Mouse (Mus musculus) testis, adult 2 months (tissue): ENCODE measurements around the gene Bcl2. TPM values are rescaled to one million over a fixed set of nuclear protein-coding genes. Genes with fewer than 3 reads are reported as not detected.

ENCODE experiments used
- H3K27ac ChIP-seq: fragments of 200-500 bp; 2 replicates; pipeline ENCODE4 v1.5.1; 2012; ENCODE audit warnings: low read depth, low read length; ENCODE audit not compliant: control insufficient read depth, insufficient read depth
- H3K27me3 ChIP-seq: fragments of 200-500 bp; 2 replicates; pipeline ENCODE4 v1.6.1; 2012; ENCODE audit warnings: mild to moderate bottlenecking, low read length, moderate library complexity; ENCODE audit not compliant: control insufficient read depth, insufficient read depth
- H3K36me3 ChIP-seq: fragments of 200-500 bp; 2 replicates; pipeline ENCODE4 v1.6.1; 2012; ENCODE audit warnings: mild to moderate bottlenecking, low read length; ENCODE audit not compliant: control insufficient read depth, insufficient read depth
- H3K4me1 ChIP-seq: fragments of 200-500 bp; 2 replicates; pipeline ENCODE4 v1.6.1; 2012; ENCODE audit warnings: low read length; ENCODE audit not compliant: control insufficient read depth, insufficient read depth
- H3K4me3 ChIP-seq: fragments of 200-500 bp; 2 replicates; pipeline ENCODE4 v1.5.1; 2012; ENCODE audit warnings: low read depth, mild to moderate bottlenecking, low read length, moderate library complexity, mixed read lengths; ENCODE audit not compliant: control insufficient read depth
- CTCF ChIP-seq: fragments of 200-500 bp; IDR thresholded peaks from 2 replicates; pipeline ENCODE4 v1.5.1; 2012; ENCODE audit warnings: low read depth, mild to moderate bottlenecking, inconsistent platforms, low read length, moderate library complexity; ENCODE audit not compliant: control insufficient read depth, insufficient read depth, insufficient replicate concordance
- POLR2A ChIP-seq: fragments of 200-500 bp; IDR thresholded peaks from 2 replicates; pipeline ENCODE4 v1.6.1; 2012; ENCODE audit warnings: low read depth, mild to moderate bottlenecking, inconsistent platforms, low read length, moderate library complexity; ENCODE audit not compliant: control insufficient read depth
- polyA plus RNA-seq: library from polyadenylated mRNA; depleted of rRNA; stranded (reverse); fragments of >200 nt; gene quantifications from 2 replicates; pipeline ENCODE4 v1.2.3, GENCODE M21; 2012

Gene Bcl2
- polyA plus RNA-seq, 1 experiment, result 0.11 TPM

DNA sequence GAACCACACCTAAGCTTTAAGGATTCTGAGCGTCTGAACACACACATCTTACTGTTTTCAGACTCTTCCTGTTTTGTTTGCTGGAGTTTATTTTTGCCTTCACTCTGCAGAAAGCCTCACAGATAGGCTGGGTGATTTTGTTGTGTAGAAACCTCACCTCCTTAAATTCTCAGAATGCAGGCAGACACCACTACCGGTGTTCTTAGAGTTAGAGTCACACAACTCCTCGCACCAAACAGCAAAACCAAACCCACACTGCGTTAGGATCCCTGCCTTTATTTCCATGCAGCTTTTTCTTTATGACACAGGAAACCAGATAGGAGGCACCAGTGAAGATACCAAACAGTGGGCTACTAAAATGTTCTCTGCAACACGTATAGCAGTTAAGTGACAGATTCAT is 113.2 kb downstream of the Bcl2 start:
- no peak overlapping the region for H3K4me3 ChIP-seq
- H3K36me3 ChIP-seq, result no peaks in the 10 kb centered on the region
- no peaks in the 10 kb centered on the region for H3K4me1 ChIP-seq
- no peaks in the 10 kb centered on the region for H3K27me3 ChIP-seq
- no peak for TF ChIP-seq CTCF
- TF ChIP-seq POLR2A, result no peak
- no peak overlapping the region for H3K27ac ChIP-seq

DNA sequence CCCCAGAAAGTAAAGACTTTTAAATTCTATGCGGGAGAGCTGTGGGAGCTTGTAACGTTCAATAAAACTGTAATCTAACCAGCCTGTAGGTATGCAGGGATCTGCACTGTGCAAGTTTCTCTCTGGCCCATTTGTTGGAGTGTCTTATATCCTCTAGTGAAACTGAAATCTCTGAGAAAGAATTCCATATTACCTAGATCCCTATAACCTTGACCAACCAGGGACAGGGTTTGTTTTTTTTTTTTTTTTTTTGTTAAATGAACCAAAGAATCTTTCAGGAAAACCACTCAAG is 115.8 kb downstream of the Bcl2 start:
- TF ChIP-seq CTCF (no peak), POLR2A (no peak)
- Histone ChIP-seq H3K4me1 (no peaks in the 10 kb centered on the region), H3K27me3 (no peaks in the 10 kb centered on the region), H3K4me3 (no peak overlapping the region), H3K27ac (no peak overlapping the region), H3K36me3 (no peaks in the 10 kb centered on the region)

DNA sequence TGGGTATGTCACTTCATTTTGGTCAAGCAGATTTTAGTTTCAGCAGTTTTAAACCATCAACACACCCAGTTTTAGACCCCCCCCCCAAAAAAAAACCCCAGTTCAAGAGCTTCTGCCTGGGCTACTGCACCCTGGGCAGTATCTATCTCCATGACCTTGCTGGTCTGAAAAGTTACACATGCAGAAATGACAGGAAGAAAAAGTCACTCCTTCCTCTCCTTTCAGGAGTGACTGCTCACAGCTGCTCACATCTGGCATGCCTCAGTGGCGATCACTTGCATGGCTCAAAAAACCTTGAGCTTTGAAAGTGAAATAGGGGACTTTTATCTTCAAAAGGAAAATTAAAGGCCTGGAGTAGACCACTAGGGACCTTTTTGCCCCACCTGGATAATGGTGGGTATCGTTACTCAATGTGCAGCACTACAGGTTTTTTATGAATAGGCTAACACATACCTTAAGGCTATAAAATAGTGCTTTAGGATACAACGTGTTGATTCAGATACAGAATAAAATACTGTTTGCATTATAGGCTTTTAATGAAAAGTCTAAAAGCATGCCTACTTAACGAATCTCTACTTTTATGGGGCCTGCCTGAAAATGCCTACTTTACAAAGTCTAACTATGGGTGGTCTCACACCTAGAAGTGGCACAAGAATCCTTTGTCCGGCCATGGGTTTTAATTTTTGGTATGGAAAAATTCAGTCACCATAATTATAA is 116.3 kb downstream of the Bcl2 start:
- Histone ChIP-seq H3K4me3 (no peak overlapping the region), H3K4me1 (no peaks in the 10 kb centered on the region), H3K36me3 (no peaks in the 10 kb centered on the region), H3K27me3 (no peaks in the 10 kb centered on the region), H3K27ac (no peak overlapping the region)
- no peak for TF ChIP-seq POLR2A
- TF ChIP-seq CTCF, result no peak

DNA sequence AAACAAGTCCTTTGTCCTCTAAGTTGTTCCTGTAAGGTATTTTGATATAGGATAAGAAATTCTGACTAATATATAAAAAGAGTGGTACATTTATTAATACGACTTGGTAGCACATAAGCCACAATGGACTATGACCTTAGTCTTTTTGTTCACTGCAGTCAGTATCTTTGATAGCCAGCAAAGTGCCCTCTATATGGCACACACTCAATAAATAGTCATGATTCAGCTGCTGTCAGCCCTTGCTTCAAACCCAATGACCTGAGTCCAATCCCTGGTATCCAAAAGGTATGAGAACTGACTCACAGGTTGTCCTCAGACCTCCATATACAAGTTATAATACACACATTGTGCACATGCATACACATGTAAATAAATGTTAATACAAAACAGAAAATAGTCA is 117.7 kb downstream of the Bcl2 start:
- no peaks in the 10 kb centered on the region for H3K4me1 ChIP-seq
- no peak overlapping the region for H3K27ac ChIP-seq
- TF ChIP-seq CTCF, result no peak
- no peak for TF ChIP-seq POLR2A
- no peaks in the 10 kb centered on the region for H3K27me3 ChIP-seq
- H3K36me3 ChIP-seq, result no peaks in the 10 kb centered on the region
- no peak overlapping the region for H3K4me3 ChIP-seq

DNA sequence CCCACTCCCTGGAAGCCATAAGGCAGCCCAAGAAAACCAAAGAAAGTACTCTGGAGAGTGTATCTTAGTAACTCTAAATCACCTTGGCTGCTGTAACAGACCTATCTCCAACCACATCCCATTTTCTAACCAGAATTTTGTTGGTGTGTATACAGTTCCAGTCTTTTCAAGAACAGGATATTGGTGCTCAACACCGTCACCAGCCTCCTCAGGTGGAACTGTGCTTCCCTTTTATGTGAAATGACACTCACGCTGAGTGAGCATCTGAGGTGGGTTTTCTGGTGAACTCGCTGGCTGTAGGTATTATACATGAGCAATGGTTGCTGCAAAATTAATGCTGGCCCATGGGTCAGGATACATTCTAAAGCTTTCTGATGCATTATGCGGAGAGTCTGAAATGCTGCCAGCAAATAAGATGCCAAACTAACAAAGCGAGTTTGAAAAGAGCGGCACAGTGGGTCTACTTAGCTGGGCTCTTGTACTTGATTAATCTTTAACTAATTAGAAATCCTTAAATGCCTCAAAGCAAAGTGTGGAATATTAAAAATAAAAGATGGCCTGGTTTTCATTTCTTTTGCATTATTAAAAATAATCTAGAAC is 118.7 kb downstream of the Bcl2 start:
- Histone ChIP-seq H3K36me3 (no peaks in the 10 kb centered on the region), H3K27ac (no peak overlapping the region)

DNA sequence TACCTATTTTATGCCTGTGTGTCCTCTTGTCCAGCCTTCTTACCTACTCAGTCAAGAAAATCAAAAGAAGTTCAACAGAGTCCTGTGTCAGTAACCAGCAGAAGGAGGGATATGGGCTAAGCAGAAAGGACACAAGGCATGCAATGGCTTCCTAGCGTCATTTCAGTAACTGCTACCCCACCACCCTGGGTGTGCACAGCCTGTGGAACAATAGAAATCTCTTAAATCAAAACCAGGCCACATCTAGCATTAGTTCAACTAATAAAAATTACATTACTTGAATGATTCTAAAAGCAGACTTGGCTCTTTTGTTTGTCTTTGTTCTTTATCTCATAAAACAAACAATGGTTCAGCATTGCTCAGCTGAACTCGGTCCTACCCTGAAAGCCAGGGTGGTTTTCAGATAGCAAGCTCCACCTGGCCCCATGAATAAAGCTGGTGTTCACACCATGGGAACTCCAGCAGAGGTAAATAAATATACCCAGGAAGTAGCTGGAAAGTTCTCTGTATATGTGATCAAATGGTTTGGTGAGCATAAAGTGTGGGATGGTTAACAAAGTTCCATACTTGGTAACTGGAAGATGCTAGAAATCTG is 122.8 kb downstream of the Bcl2 start:
- Histone ChIP-seq H3K36me3 (no peaks in the 10 kb centered on the region), H3K4me1 (no peaks in the 10 kb centered on the region), H3K27ac (no peak overlapping the region), H3K4me3 (no peak overlapping the region), H3K27me3 (no peaks in the 10 kb centered on the region)
- TF ChIP-seq CTCF (no peak), POLR2A (no peak)

More for the DNA sequence above, 118.7 kb downstream of the Bcl2 start:
- H3K4me3 ChIP-seq, result no peak overlapping the region
- H3K27me3 ChIP-seq, result no peaks in the 10 kb centered on the region
- TF ChIP-seq POLR2A (no peak), CTCF (no peak)
- no peaks in the 10 kb centered on the region for H3K4me1 ChIP-seq

DNA sequence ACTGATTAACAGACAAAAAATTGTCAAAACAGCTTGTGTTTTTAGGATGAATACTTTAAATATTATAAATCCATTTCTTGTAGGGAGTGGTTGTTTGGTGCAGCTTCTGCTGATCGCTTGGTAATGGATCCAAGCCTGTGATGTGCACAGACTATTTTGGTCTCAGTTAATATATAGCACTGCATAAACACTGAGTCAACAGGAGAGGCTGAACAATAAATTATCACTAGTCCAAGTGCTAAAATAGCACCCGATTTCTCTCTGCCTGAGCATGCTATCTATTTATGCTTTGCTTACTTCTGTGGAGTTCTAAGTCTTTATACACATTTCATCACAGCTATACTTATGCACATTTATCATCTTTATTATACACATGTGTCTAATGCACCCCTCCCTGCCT is 124.9 kb downstream of the Bcl2 start:
- H3K27ac ChIP-seq, result no peak overlapping the region
- no peaks in the 10 kb centered on the region for H3K27me3 ChIP-seq
- no peaks in the 10 kb centered on the region for H3K4me1 ChIP-seq
- TF ChIP-seq POLR2A (no peak), CTCF (no peak)
- H3K36me3 ChIP-seq, result no peaks in the 10 kb centered on the region
- no peak overlapping the region for H3K4me3 ChIP-seq
